Mouse (Mus musculus) heart, embryonic 16.5 days (tissue): ENCODE measurements around the gene Szt2. TPM values are rescaled to one million over a fixed set of nuclear protein-coding genes. Genes with fewer than 3 reads are reported as not detected.
A peak's percentile ranks its signal among the peaks of the same experiment; 100 is the strongest.

Experiments used
- ATAC-seq: fragments of 200-750 bp; cut with Nextera tagmentation; replicated peaks from 2 replicates; pipeline ENCODE4 v1.8.0; 2017; ENCODE audit warnings: moderate number of reproducible peaks; ENCODE audit not compliant: insufficient read depth, low FRiP score; ENCODE audit errors: extremely low read depth
- H3K27ac ChIP-seq: fragments of 300-500 bp; sonication (generic); 2 replicates; pipeline ENCODE4 v1.5.1; 2014; ENCODE audit warnings: mild to moderate bottlenecking, low read length, control low read depth, moderate library complexity
- H3K27me3 ChIP-seq: fragments of 300-500 bp; sonication (generic); 2 replicates; pipeline ENCODE4 v1.6.1; 2014; ENCODE audit warnings: low read length, mixed read lengths; ENCODE audit not compliant: control insufficient read depth, insufficient read depth
- H3K36me3 ChIP-seq: fragments of 300-500 bp; sonication (generic); 2 replicates; pipeline ENCODE4 v1.6.1; 2014; ENCODE audit not compliant: control insufficient read depth, insufficient read depth
- H3K4me1 ChIP-seq: fragments of 300-500 bp; sonication (generic); 2 replicates; pipeline ENCODE4 v1.6.1; 2014; ENCODE audit warnings: low read length, mixed read lengths; ENCODE audit not compliant: control insufficient read depth, insufficient read depth
- H3K4me2 ChIP-seq: fragments of 300-500 bp; sonication (generic); 2 replicates; pipeline ENCODE4 v1.6.1; 2014; ENCODE audit warnings: low read depth, mild to moderate bottlenecking, control low read depth, low read length
- H3K4me3 ChIP-seq: fragments of 300-500 bp; sonication (generic); 2 replicates; pipeline ENCODE4 v1.5.1; 2014; ENCODE audit warnings: mild to moderate bottlenecking, control low read depth, low read length
- H3K9ac ChIP-seq: fragments of 300-500 bp; sonication (generic); 2 replicates; pipeline ENCODE4 v1.6.1; 2014; ENCODE audit warnings: low read length, control low read depth
- H3K9me3 ChIP-seq: fragments of 300-500 bp; sonication (generic); replicated peaks from 2 replicates; pipeline ENCODE4 v1.6.1; 2016; ENCODE audit warnings: low read length; ENCODE audit not compliant: control insufficient read depth
- WGBS: fragments of 180-500 bp; shearing (Covaris S2); extraction: QIAGEN DNeasy Blood & Tissue Kit; methylation state at CpG from one replicate; pipeline ENCODE4 v1.1.7; 2014; 5-methylcytosine and 5-hydroxymethylcytosine counted together
- polyA plus RNA-seq: library from polyadenylated mRNA; unstranded; fragments of >200 nt; fragmentation: Nextera tagmentation; extraction: Ambion mirVana; gene quantifications from 2 replicates; pipeline ENCODE4 v1.2.1, GENCODE M21; 2015

The Szt2 gene
- polyA plus RNA-seq = 5.3 and 5.5 TPM in 2 replicates

DNA sequence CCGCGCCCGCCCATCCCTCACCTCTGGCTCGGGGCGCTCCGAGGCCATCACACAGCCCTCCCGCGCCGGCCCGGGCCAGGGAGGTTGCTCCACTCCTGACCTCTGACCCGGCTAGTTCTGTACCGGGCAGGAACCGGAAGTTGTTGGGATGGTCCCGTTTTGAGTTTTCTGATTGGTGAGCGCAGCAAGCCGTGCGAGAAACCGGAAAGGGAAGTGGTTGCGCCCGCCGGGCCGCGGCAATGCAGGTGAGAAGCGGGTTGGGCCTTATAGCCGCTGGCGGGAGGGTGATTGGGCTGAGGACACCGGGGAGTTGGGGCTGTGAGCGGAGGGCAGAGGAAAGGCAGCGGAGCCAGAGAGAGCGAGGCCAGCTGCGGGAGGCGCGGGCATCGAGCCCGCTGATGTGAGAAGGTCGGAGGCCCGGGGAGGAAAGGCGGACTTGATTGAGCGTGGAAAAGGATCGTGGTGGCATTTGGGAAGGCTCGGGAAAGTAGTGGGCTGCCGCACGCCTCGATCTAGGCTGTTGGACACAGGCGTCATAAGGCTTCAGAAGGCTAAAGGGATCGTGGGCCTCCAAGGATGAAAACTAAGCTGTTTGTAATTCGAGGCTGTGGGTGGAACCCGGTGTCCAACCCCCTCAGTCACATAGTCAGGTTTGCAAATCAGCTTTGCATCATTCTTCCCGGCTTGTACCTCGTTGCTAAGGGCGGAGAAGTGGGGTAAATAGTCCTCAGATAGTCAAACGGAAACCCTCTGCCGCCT, at the start of gene Szt2, which contains the start of gene Med8:
Gene Szt2, minus strand, starts transcription at position 132 of the 759 bp plus-strand sequence.
Gene Med8, plus strand, starts transcription at position 196 of the 759 bp plus-strand sequence.
- H3K9me3 ChIP-seq = no peaks in the 10 kb centered on the region
- H3K4me2 ChIP-seq = peak within 1 kb of the TSS; percentile 72
- ATAC-seq = peak; percentile 95
- under 1% methylated on average over 53 of the region's 53 CpGs for WGBS
- peak within 1 kb of the TSS; percentile 74 for H3K27ac ChIP-seq
- peak within 1 kb of the TSS; percentile 85 for H3K4me3 ChIP-seq
- H3K36me3 ChIP-seq = peaks cover 29% of the 10 kb centered on the region
- H3K9ac ChIP-seq = peak within 1 kb of the TSS; percentile 95
- peaks cover 14% of the 10 kb centered on the region for H3K4me1 ChIP-seq
- H3K27me3 ChIP-seq = no peaks in the 10 kb centered on the region

DNA sequence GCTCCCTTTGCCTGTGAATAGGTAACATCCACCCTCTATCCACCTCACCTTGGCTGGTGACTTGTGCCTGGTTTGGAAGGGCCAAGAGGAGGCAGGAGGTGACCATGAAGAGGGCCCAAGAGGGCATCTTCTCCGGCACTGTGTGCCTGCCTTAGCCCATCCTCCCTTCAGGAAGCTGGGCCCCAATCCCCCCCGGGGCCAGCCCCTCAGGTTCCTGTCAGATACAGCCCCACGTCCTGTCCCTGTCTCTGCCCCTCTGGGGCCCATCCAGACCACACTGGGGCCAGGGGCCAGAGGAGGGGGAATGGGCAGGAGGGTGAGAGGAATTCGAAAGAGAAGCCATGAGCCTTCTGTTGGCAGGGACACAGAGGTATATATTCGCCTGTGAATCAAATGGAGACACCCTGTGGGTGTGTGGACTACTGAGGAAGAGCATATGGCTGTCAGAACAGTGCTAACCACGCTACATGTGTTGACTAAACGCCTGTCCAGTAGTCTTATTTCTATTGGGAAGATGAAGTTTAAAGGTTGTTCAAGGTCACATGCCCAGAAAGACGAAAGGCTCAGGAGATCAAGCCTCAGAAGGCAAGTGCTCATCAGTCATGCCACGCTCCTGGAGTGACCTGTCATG, 48.4 kb upstream of the Szt2 start, which contains the start of gene Mpl:
Gene Mpl, minus strand, starts transcription at position 169 of the 631 bp plus-strand sequence.
- Histone ChIP-seq H3K36me3 (no peaks in the 10 kb centered on the region), H3K4me1 (no peaks in the 10 kb centered on the region), H3K4me2 (no peak within 1 kb of the TSS), H3K4me3 (no peak within 1 kb of the TSS), H3K27ac (no peak within 1 kb of the TSS), H3K9ac (no peak within 1 kb of the TSS), H3K27me3 (no peaks in the 10 kb centered on the region), H3K9me3 (no peaks in the 10 kb centered on the region)
- ATAC-seq = no peak
- WGBS = 64% methylated on average over 9 of the region's 9 CpGs

DNA sequence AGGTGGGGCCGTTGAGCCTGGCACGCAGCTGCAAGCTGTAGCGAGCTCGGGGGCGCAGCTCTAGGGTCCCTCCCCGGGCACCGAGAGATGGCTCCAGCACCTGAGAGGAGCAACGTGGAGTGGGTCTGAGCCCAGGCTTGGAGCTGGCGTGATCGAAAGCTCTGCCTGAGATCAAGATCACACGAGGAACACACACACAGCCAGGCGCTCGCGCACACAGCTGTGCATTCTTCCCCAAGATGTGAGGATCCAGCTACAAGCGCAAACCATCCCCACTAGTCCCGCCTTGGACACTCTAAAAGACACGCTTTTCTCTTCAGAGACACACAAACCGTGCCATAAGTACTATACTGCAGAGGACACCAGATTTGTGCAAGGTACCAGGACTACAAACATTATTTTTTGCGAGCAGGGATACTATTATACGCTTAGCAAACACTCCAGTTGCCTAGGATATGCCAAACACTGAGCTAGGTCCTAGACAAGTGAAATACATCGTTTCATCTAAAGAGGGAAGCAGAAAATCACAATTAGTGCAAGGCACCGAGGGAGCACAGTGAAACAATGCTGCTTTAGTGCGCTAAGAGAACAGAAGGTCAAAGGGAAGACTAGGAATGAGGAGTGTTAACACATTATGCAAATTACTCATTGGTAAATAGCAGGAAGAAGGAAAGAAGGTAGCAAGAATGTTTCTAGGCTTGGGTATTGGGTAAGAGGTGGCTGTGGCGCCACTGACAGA, 37.5 kb upstream of the Szt2 start:
- no peaks in the 10 kb centered on the region for H3K27me3 ChIP-seq

DNA sequence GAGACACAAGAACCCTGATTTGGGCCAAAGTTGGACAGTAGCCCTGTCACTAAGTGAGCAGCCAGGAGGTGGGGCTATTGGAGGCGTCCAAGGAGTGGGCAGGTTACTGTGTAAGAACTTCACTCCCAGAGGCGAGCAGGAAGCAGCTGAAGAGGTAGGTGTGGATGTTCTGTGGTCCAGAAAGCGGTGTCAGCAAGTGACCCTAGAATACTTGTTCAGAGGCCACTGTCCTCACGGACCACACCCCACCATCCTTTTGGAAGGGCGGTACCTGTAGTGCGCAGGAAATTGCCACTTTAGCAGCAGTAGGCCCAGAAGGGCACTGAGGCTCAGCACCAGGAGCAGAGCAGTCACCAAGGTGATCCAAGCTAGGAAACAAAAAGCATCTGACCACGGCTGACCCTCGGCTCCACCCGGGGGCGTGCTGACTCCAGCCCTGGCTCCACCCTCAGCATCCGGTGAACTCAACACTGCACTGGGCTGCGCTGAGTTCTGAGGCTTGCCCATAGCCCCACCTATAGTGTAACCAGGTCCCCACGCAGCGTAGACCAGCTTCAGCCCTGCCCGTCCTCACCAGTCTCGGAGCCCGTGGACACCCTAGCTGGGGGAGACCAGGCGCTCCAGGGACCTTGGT, 36.8 kb upstream of the Szt2 start:
- Histone ChIP-seq H3K36me3 (no peaks in the 10 kb centered on the region), H3K9ac (peak overlapping the region; percentile 26), H3K9me3 (no peaks in the 10 kb centered on the region), H3K27me3 (no peaks in the 10 kb centered on the region), H3K27ac (no peak overlapping the region), H3K4me3 (peak overlapping the region; percentile 31), H3K4me1 (peaks cover 6% of the 10 kb centered on the region), H3K4me2 (peak overlapping the region; percentile 60)
- peak; percentile 73 for ATAC-seq
- 17% methylated on average over 18 of the region's 18 CpGs for WGBS

More for the DNA sequence above, 37.5 kb upstream of the Szt2 start:
- Histone ChIP-seq H3K9me3 (no peaks in the 10 kb centered on the region), H3K4me1 (peaks cover 6% of the 10 kb centered on the region), H3K4me2 (peak overlapping the region; percentile 60), H3K27ac (no peak overlapping the region), H3K36me3 (no peaks in the 10 kb centered on the region), H3K9ac (peak overlapping the region; percentile 26), H3K4me3 (peak overlapping the region; percentile 31)
- ATAC-seq = no peak
- 33% methylated on average over 24 of the region's 24 CpGs for WGBS

DNA sequence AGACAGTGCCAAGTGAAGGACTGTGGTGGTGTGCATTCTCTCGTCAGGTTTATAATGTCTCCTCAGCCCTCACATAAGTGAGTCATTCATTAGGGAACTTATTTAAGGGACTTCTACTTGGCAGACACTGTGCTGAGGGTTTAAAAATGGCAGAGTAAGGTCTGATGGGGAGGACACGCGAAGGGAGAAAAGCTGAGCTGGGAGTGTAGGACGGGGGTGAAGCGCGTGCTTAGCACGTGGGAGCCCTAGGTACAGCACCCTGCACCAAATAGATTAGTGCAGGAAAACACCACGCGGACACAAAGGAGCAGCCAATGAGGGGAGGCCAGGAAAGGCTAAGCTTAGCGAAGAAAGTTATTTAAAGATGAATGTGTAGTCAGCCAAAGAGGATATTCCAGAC, 36.0 kb upstream of the Szt2 start:
- H3K4me3 ChIP-seq = no peak overlapping the region
- no peaks in the 10 kb centered on the region for H3K27me3 ChIP-seq
- no peak overlapping the region for H3K9ac ChIP-seq
- peaks cover 6% of the 10 kb centered on the region for H3K4me1 ChIP-seq
- H3K27ac ChIP-seq = no peak overlapping the region
- no peaks in the 10 kb centered on the region for H3K36me3 ChIP-seq
- H3K4me2 ChIP-seq = no peak overlapping the region
- WGBS = 77% methylated on average over 10 of the region's 10 CpGs
- H3K9me3 ChIP-seq = no peaks in the 10 kb centered on the region
- ATAC-seq = no peak

DNA sequence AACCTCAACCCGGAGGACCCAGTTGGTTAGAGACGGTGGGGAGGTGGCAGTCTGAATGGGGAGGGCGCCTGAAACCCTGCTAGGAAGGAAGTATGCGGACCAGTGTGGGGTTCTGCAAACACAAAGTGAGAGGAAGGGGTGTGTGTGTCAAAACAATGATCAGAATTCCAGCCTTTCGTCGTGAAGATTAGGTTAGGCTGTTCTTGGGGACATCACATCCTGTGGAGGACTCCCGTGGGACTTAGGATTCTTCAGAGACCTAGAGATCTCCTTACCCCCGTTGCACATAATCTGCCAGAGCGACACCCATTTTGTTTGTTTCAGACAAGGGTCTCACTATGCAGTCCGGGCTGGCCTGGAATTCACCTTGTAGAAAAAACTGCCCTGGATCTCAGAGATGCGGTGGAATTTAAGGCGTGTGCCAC, 28.8 kb upstream of the Szt2 start:
- peak overlapping the region; percentile 70 for H3K4me3 ChIP-seq
- peak overlapping the region; percentile 97 for H3K4me2 ChIP-seq
- ATAC-seq = peak; percentile 50
- 7% methylated on average over 12 of the region's 12 CpGs for WGBS
- H3K27ac ChIP-seq = peak overlapping the region; percentile 95
- peak overlapping the region; percentile 74 for H3K9ac ChIP-seq
- no peaks in the 10 kb centered on the region for H3K9me3 ChIP-seq
- peaks cover 28% of the 10 kb centered on the region for H3K4me1 ChIP-seq
- peaks cover 21% of the 10 kb centered on the region for H3K36me3 ChIP-seq
- H3K27me3 ChIP-seq = no peaks in the 10 kb centered on the region

DNA sequence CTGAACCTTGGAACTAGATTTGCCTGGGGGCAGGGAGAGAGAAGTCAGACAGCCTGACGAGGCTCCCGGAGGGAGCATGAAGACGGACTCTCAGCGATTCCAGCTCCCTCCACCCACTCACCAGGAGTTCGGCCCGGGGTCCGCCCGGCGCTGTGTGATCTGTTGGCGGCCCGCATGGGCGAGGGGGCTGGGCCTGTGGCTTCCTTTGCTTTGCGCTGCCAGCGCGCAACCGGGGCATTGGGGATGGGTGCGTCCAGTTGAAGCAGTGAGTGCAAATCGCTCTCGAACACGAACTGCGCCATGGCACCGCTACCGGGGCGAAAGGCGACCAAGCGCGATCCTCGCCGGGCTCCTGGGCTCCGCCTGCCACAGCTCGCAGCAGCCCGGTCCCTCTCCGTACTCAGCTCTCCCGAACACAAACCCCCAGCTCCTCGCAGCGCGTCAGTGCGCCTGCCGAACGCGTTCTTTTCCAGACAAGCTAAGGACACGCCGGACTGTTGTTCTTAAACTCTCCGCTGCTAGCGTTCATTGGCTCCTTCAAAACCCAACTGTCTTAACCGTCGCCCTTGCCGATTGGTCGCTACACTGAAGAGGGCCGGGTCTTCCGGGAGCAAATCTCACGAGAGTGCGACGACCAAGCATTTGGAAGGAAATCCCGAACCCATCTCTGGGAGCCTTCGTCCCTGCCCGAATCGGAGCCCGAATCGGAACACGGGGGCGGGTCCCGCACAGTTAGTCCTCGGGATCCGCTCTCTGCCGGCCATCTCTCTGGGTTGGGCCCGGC, 27.9 kb upstream of the Szt2 start, which contains the start of gene Cdc20:
Gene Cdc20, minus strand, starts transcription at position 533 of the 784 bp plus-strand sequence.
- H3K36me3 ChIP-seq = peaks cover 29% of the 10 kb centered on the region
- peak within 1 kb of the TSS; percentile 97 for H3K4me2 ChIP-seq
- peaks cover 28% of the 10 kb centered on the region for H3K4me1 ChIP-seq
- no peaks in the 10 kb centered on the region for H3K9me3 ChIP-seq
- H3K9ac ChIP-seq = peak within 1 kb of the TSS; percentile 87
- WGBS = under 1% methylated on average over 67 of the region's 67 CpGs
- H3K27ac ChIP-seq = peak within 1 kb of the TSS; percentile 95
- peak within 1 kb of the TSS; percentile 70 for H3K4me3 ChIP-seq
- H3K27me3 ChIP-seq = no peaks in the 10 kb centered on the region
- peak; percentile 94 for ATAC-seq

DNA sequence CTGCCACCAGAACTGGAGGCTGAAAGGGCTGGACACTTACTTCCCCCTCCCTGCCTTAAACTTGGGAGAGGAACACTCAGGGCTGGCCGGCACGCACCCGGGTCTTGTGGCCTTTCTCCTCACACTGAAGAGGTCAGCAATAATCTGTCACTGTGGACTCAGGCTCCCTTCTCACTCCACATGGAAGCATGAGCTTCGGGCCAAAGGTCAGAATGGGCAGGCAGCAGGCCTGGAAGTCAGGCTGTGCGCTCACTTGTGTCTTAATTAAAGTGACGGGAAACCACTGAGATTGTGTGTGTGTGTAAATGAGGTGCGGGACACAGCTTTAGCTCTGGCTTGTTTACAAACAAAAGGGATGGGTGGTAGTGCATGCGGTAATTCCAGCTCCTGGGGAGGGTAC, 23.3 kb upstream of the Szt2 start:
- no peak for ATAC-seq
- WGBS = 85% methylated on average over 8 of the region's 8 CpGs
- no peak overlapping the region for H3K27ac ChIP-seq
- no peak overlapping the region for H3K4me2 ChIP-seq
- H3K9ac ChIP-seq = no peak overlapping the region
- H3K9me3 ChIP-seq = no peaks in the 10 kb centered on the region
- peaks cover 45% of the 10 kb centered on the region for H3K4me1 ChIP-seq
- H3K4me3 ChIP-seq = no peak overlapping the region
- H3K27me3 ChIP-seq = no peaks in the 10 kb centered on the region
- peaks cover 47% of the 10 kb centered on the region for H3K36me3 ChIP-seq
